Comparison of ENCODE assay signal across 12 mouse cellular contexts in genomic region chr3:52744334-52744733, GRCm38 (mm10).
DNase-seq lines count a peak whose midpoint lies in the region; ATAC-seq lines count a peak whose summit lies in the region.
"Had no signal": no experiment of that assay in that cellular context is flagged by ENCODE, and none has a peak within 500 bp of the region (broad histone marks: within the 10 kb centered on the region; RNA-seq: fewer than 3 reads in every experiment).

No protein-coding gene starts in this region.

- H3K27me3 ChIP-seq in forebrain, embryonic 15.5 days, result no peaks in the 10 kb centered on the region
- H3K27me3 ChIP-seq in forebrain, embryonic 12.5 days, result no peaks in the 10 kb centered on the region
- H3K27me3 ChIP-seq in heart, embryonic 12.5 days (replicated peaks), result no peaks in the 10 kb centered on the region
- H3K27me3 ChIP-seq: embryonic facial prominence, embryonic 12.5 days; limb, embryonic 12.5 days had no signal

- no peaks in the 10 kb centered on the region for H3K36me3 ChIP-seq in forebrain, embryonic 15.5 days
- H3K36me3 ChIP-seq in forebrain, embryonic 12.5 days (replicated peaks), result no peaks in the 10 kb centered on the region
- H3K36me3 ChIP-seq in heart, embryonic 12.5 days, result no peaks in the 10 kb centered on the region
- H3K36me3 ChIP-seq: embryonic facial prominence, embryonic 12.5 days; limb, embryonic 12.5 days had no signal

- H3K4me2 ChIP-seq in forebrain, embryonic 15.5 days (replicated peaks), result no peak overlapping the region
- H3K4me2 ChIP-seq in forebrain, embryonic 12.5 days, result no peak overlapping the region
- H3K4me2 ChIP-seq in heart, embryonic 12.5 days, result no peak overlapping the region
- H3K4me2 ChIP-seq: embryonic facial prominence, embryonic 12.5 days; limb, embryonic 12.5 days had no signal

- H3K4me3 ChIP-seq in forebrain, embryonic 15.5 days, result no peak overlapping the region
- no peak overlapping the region for H3K4me3 ChIP-seq in forebrain, embryonic 12.5 days (replicated peaks)
- H3K4me3 ChIP-seq in heart, embryonic 12.5 days, result no peak overlapping the region
- H3K4me3 ChIP-seq: embryonic facial prominence, embryonic 12.5 days; limb, embryonic 12.5 days had no signal

- WGBS in forebrain, embryonic 15.5 days, result 54% methylated on average over 8 of the region's 8 CpGs
- 89% methylated on average over 8 of the region's 8 CpGs for WGBS in forebrain, embryonic 12.5 days
- 32% methylated on average over 8 of the region's 8 CpGs for WGBS in heart, embryonic 12.5 days

- H3K4me1 ChIP-seq in forebrain, embryonic 15.5 days, result peaks cover 16% of the 10 kb centered on the region
- H3K4me1 ChIP-seq in forebrain, embryonic 12.5 days, result no peaks in the 10 kb centered on the region; the same call in 1 of the 2 replicates
- H3K4me1 ChIP-seq in heart, embryonic 12.5 days (replicated peaks), result peaks cover 16% of the 10 kb centered on the region

- no peaks in the 10 kb centered on the region for H3K9me3 ChIP-seq in forebrain, embryonic 15.5 days
- H3K9me3 ChIP-seq in forebrain, embryonic 12.5 days, result no peaks in the 10 kb centered on the region
- no peaks in the 10 kb centered on the region for H3K9me3 ChIP-seq in heart, embryonic 12.5 days (replicated peaks)
- H3K9me3 ChIP-seq: embryonic facial prominence, embryonic 12.5 days; limb, embryonic 12.5 days had no signal

- peak; percentile 19 for DNase-seq in brain, adult 2 months (ENCODE audit: low read depth, low spot score)
- DNase-seq in kidney, postnatal 10 days, result peak; percentile 81
- DNase-seq in frontal cortex, postnatal 36 days (ENCODE audit: low spot score in 2 of 2), result no peak
- no peak for DNase-seq in layer of hippocampus, adult 9-11 months
- DNase-seq: gastrocnemius, postnatal 25 days; midbrain, embryonic 14.5 days had no signal

- H3K9ac ChIP-seq in forebrain, embryonic 15.5 days (replicated peaks), result no peak overlapping the region
- no peak overlapping the region for H3K9ac ChIP-seq in forebrain, embryonic 12.5 days
- H3K9ac ChIP-seq in heart, embryonic 12.5 days, result no peak overlapping the region
- H3K9ac ChIP-seq: embryonic facial prominence, embryonic 12.5 days; limb, embryonic 12.5 days had no signal

- ATAC-seq in forebrain, embryonic 15.5 days (replicated peaks), result peak; percentile 66
- ATAC-seq in forebrain, embryonic 12.5 days (ENCODE audit: low FRiP score), result no peak
- peak; percentile 73 for ATAC-seq in heart, embryonic 12.5 days (ENCODE audit: insufficient number of reproducible peaks, low FRiP score)
- ATAC-seq in megakaryocyte progenitor cell, adult 5-6 weeks (replicated peaks; ENCODE audit: poor library complexity), result no peak

- no peak overlapping the region for H3K27ac ChIP-seq in forebrain, embryonic 15.5 days (replicated peaks)
- H3K27ac ChIP-seq in forebrain, embryonic 12.5 days, result no peak overlapping the region
- 0 out of 2 replicates have a peak overlapping the region, but pooled peaks have one; percentile 16 for H3K27ac ChIP-seq in heart, embryonic 12.5 days (ENCODE audit: poor library complexity, severe bottlenecking)
- H3K27ac ChIP-seq: embryonic facial prominence, embryonic 12.5 days; limb, embryonic 12.5 days had no signal

Comparison
In these comparisons a context has a peak if more than half of its experiments do, and no peak if none do; other contexts are left out.
1. ATAC-seq: peak in forebrain, embryonic 15.5 days (single experiment) and heart, embryonic 12.5 days (single experiment); none in forebrain, embryonic 12.5 days (single experiment) and megakaryocyte progenitor cell, adult 5-6 weeks (single experiment).
2. DNase-seq: peak in brain, adult 2 months (single experiment) and kidney, postnatal 10 days (single experiment); none in frontal cortex, postnatal 36 days (0 of 2) and layer of hippocampus, adult 9-11 months (single experiment).